Mouse (Mus musculus) cerebellum, adult 2 months (tissue): Measurements from ENCODE around the gene Ccdc63.

Source experiments
- CTCF ChIP-seq: fragments of 200-500 bp; IDR thresholded peaks from 2 replicates; pipeline ENCODE4 v1.5.1; 2011; ENCODE audit warnings: low read depth, mild to moderate bottlenecking, control low read depth, low read length, moderate library complexity, borderline replicate concordance; ENCODE audit not compliant: insufficient read depth
- POLR2A ChIP-seq: fragments of 200-500 bp; IDR thresholded peaks from 2 replicates; pipeline ENCODE4 v1.6.1; 2011; ENCODE audit warnings: low read length, control low read depth, borderline replicate concordance; ENCODE audit not compliant: insufficient read depth

GRCm38 (mm10) chr5:122179665-122180064 is 39.0 kb upstream of the Ccdc63 start:
- TF ChIP-seq CTCF (no peak), POLR2A (no peak)
